Mouse (Mus musculus) megakaryocyte progenitor cell, adult 5-6 weeks (primary cell): Measurements from ENCODE around the gene Uri1. TPM values are rescaled to one million over a fixed set of nuclear protein-coding genes. Genes with fewer than 3 reads are reported as not detected.

Experiments used
- ATAC-seq: replicated peaks from 2 replicates; pipeline ENCODE4 v1.8.0; 2016; ENCODE audit warnings: mild to moderate bottlenecking, moderate TSS enrichment, inconsistent platforms; ENCODE audit not compliant: poor library complexity
- total RNA-seq, 2 experiments: library from RNA; stranded (forward) in 1 of 2; stranded (reverse) in 1 of 2; fragments of 157-497, 149-512 nt in 1 of 2; fragments of 200-1000 nt in 1 of 2; gene quantifications; 2 replicates each; pipeline versions ENCODE4 v1.2.3 to v1.2.4; 2015 to 2017

The Uri1 gene
- total RNA-seq, 2 experiments from 2014 or later, result 55.9 to 75.5 TPM

- peak; percentile 80 for ATAC-seq
Measured at GRCm38 (mm10) chr7:38018416-38019368, 4.7 kb downstream of the Uri1 start.

- no peak for ATAC-seq
Measured at GRCm38 (mm10) chr7:38015356-38015755, 8.0 kb downstream of the Uri1 start.

- no peak for ATAC-seq
Measured at GRCm38 (mm10) chr7:38013946-38014345, 9.4 kb downstream of the Uri1 start.

GRCm38 (mm10) chr7:38012811-38013210 lies 10.5 kb downstream of the Uri1 start:
- no peak for ATAC-seq

- no peak for ATAC-seq
Measured at GRCm38 (mm10) chr7:38008359-38008758, 15.0 kb downstream of the Uri1 start.

GRCm38 (mm10) chr7:38002451-38002850 lies 20.9 kb downstream of the Uri1 start:
- no peak for ATAC-seq

- peak; percentile 87 for ATAC-seq
Measured at GRCm38 (mm10) chr7:37999691-38000090, 23.7 kb downstream of the Uri1 start.

- ATAC-seq, result no peak
Measured at GRCm38 (mm10) chr7:37992861-37993260, 30.5 kb downstream of the Uri1 start.

GRCm38 (mm10) chr7:37984866-37985265 lies 38.5 kb downstream of the Uri1 start:
- ATAC-seq, result no peak

- ATAC-seq, result no peak
Measured at GRCm38 (mm10) chr7:37983471-37983870, 39.9 kb downstream of the Uri1 start.

GRCm38 (mm10) chr7:37979729-37980128 lies 43.6 kb downstream of the Uri1 start:
- ATAC-seq, result no peak

- peak; percentile 93 for ATAC-seq
Measured at GRCm38 (mm10) chr7:37978412-37978811, 44.9 kb downstream of the Uri1 start.

GRCm38 (mm10) chr7:37977676-37978075 lies 45.7 kb downstream of the Uri1 start:
- ATAC-seq, result no peak

GRCm38 (mm10) chr7:37972999-37973555 lies 50.3 kb downstream of the Uri1 start:
- no peak for ATAC-seq

- ATAC-seq, result no peak
Measured at GRCm38 (mm10) chr7:37972571-37972970, 50.8 kb downstream of the Uri1 start.

- ATAC-seq, result no peak
Measured at GRCm38 (mm10) chr7:37962326-37962725, 61.0 kb downstream of the Uri1 start.

- ATAC-seq, result no peak
Measured at GRCm38 (mm10) chr7:37961247-37961646, 62.1 kb downstream of the Uri1 start.

GRCm38 (mm10) chr7:37951841-37952240 lies 71.5 kb downstream of the Uri1 start:
- no peak for ATAC-seq

- ATAC-seq, result no peak
Measured at GRCm38 (mm10) chr7:37936459-37936858, 86.9 kb downstream of the Uri1 start.

- ATAC-seq, result no peak
Measured at GRCm38 (mm10) chr7:37935786-37936185, 87.6 kb downstream of the Uri1 start.

GRCm38 (mm10) chr7:37934770-37935182 lies 88.6 kb downstream of the Uri1 start:
- peak; percentile 68 for ATAC-seq

- ATAC-seq, result no peak
Measured at GRCm38 (mm10) chr7:37933754-37934308, 89.5 kb downstream of the Uri1 start.
